Mouse (Mus musculus) kidney, postnatal 25 days (tissue): ENCODE data around the gene Sephs1.

ENCODE experiments used
- DNase-seq, 2 experiments: peaks; one replicate each; pipeline ENCODE4 v3.0.0; 2021; ENCODE audit warnings: mixed read lengths in 2 of 2

The Sephs1 gene

GRCm38 (mm10) chr2:4881350-4882248, at the start of gene Sephs1:
TSS of gene Sephs1 (plus strand) at chr2:4881564.
- DNase-seq = peak; percentile 87 to 95

GRCm38 (mm10) chr2:4832166-4832565, 49.2 kb upstream of the Sephs1 start:
- DNase-seq = no peak

DNA sequence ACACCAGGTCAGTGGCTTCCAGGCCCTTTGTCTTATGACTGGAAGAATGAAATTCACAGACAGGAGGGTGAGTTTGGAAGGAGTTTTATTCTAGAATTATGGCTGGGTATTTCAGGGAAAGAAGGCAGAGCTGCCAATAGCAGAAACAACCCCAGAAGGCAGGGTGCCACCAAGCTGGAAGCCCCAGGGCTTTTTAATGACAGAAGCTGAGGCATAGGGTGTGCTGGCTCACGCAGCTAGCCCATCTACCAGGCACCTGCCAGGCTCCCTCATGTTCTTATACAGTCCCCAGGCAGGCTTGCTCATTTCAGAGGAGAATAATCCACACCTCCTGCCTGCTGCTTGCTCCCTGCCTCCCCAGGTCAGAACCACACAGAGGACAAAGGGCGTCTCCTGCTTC, 31.9 kb upstream of the Sephs1 start:
- DNase-seq = peak; percentile 11 to 53

DNA sequence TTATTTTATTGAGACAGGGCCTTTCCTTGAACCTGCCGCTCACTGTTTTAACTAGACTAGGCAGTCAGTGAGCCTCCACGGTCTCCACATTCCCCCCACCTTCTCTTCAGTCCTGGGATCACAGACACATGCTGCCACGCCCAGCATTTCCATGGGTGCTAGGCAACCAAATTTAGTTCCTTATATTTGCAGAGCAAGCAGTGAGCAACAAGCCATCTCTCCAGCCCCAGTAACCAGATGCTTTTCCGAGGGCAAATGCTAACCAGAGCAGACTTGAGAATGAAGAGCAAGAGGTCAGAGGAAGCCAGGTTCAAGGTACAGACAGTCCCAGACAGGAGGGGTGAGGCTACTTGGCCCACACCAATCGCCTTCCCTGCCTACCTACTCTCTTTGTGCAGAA, 24.2 kb upstream of the Sephs1 start:
- DNase-seq = peak; percentile 36 to 75

DNA sequence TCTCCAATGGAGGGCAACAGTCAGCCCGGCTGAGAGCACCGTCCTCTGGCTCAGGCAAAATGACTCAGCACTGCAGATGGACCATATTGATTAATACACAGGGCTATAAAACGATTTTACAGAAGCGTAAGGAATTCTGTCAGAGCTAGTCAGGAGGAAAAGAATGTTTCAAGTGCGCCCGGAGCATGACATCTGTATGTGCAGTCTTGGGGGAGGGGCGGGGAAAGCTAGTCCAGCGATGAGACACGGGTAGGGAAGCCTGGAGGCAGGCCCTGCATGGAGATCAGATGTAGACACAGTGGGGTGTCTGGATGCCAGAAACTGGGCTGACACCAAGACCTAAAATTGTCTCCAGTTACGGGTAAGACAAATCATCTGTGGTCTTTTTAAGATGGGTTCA, 23.2 kb upstream of the Sephs1 start:
- DNase-seq = no peak

- peak; percentile 58 to 87 for DNase-seq
Measured at GRCm38 (mm10) chr2:4864008-4864816, 17.2 kb upstream of the Sephs1 start.

DNA sequence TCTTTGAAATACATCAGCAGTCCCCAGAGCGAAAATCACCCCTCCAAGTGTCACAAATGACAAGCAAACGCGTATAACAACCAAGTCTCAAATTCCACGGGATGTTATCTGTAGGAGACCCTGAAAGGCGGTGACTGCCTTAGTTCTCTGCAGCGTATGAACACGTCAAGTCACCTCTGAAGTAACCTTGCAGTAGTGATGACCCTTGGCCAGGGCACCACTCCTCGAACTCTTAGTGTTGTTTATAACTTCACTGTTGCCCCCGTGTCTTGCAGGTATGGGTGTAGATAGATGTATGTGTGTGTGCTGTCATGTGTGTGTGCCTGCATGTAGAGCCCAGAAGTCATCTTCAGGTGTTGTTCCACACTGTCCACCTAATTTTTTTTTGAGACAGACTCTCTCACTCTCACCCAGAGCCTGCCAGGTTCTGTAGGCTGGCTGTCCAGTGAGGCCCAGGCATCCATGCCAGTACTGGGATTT, 16.5 kb upstream of the Sephs1 start:
- no peak for DNase-seq

- DNase-seq = no peak
Measured at GRCm38 (mm10) chr2:4868028-4868725, 13.2 kb upstream of the Sephs1 start.

DNA sequence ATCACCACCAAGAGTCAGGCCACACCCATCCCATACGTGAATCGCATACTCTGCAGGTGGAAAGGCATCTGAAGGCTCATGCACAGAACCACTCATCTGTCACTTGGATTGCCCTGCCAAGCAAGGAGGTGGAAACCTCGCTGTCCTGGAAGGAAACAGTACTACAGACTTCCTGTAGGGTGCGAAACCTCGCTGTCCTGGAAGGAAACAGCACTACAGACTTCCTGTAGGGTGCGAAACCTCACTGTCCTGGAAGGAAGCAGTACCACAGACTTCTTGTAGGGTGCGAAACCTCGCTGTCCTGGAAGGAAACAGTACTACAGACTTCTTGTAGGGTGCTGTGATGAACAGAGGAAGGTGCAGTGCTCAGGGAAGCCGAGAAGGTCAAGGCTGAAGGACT, 8.6 kb upstream of the Sephs1 start:
- DNase-seq = no peak

DNA sequence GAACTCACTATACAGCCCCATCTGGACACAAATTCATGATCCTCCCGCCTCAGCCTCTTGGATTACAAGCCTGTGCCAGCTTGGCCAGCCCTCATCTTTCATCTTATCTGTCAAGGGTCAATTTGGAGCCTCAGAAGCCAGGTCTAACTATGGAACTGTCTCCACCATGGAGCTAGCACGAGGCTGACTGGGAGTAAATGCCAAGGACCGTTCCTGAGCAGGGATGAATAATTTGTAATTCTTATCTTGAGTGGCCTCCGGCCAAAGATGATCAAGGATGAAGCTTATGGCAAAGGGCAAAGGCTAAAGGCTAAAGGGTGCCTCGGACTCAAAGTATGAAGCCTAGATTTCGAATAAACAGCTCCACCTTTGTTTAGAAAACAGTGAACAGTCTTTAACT, 8.0 kb upstream of the Sephs1 start:
- DNase-seq = no peak

DNA sequence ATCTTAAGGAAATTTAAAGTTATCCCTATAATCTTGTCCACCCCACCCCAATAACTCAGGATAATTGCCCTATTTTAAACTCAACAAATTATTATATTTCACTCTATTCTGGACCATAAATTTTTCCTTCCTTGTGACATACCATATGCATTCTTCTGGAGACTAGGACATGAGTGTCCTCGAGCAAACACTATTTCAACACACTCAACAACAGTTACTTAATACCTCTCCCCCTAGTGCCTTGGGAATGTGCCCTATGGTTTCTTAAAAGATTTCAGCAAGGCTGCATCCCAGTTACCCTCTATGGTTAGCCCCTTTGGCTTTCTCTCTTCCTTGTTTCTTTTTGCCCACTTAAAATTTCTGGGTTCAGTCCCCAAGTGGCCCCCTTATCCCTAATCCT, 6.3 kb upstream of the Sephs1 start:
- DNase-seq = no peak

DNA sequence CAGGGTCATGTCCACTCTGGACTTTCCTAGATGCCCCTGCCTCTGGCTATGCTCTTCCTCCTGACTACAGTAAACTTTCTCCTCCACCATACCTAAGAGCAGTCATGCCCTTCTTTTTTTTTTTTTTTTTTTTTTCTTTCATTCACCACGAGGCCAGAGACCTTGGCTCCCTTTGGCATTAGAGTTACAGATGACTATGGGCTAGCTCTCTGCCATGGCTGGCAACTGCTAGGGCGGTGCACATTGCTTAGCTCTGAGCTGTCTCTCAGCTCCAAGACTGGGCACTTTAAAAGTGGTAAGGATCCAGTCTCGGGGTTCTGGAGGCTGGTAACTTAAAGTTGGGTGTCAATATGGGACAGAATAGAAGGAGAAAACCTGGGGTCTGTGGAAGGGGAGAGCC, 5.2 kb upstream of the Sephs1 start:
- DNase-seq = no peak

DNA sequence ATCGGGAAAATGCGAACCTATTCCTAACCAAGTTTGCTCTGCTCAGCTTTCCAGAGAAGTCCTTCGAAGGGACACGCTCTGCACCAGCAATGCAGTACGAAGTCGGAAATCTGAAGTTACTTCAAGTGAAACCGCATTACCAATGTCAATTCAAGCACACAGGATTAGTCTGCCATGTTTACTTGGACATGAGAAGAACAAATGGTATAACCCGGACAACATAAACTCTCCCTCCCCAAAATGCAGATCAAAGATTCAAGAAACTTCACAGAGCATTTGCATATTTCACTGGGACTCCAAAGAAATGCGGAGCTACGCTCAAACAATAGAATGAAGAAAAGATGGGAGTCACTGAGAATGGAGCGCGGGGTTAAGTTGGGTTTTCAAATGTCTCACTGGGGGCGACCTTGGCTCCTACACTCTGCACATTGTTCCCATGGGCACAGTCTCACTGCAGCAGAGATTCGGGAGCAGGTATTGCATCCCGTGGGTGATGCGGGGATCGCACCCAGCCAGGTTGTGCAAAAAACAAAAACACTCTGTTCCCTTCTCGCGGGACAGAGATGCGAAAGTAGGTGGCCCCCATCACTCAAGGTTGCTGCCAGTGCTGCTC, 521 bp upstream of the Sephs1 start:
- peak in 1 of 2 experiments; percentile 17 for DNase-seq

- peak; percentile 82 to 83 for DNase-seq
Measured at GRCm38 (mm10) chr2:4882249-4882791, 956 bp downstream of the Sephs1 start.

DNA sequence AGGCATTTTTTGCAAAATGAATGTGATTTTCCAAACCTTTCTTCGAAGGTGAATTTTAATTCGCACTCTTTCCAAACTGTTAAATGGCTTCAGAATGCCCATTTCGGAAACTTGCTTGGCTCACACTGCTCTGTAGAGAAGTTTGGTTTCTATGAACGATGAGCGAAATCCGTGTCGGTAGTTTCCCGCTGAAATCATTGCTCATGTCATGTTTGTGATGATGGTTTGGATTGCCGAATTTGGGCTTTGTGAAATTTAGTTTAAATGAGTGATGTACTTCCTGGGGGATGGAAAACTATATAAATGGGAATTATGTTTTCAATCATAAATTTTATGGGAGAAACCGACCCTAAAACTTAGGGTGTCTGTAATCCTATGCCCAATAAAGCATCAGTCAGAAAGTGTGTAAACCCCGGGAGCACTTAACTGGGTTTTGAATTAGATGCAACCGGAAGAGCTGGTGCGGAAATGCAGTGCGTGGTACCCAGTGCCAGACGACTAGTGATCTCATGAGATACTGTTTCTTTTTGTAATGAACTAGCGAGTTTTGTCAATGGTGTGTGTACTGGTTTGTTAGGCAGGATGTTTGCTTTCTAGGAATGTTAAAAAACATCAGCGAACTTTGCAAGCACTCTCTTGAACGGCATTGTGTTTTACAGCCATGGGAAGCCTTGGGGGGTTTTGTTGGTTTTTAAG, 1.8 kb downstream of the Sephs1 start:
- DNase-seq = no peak

DNA sequence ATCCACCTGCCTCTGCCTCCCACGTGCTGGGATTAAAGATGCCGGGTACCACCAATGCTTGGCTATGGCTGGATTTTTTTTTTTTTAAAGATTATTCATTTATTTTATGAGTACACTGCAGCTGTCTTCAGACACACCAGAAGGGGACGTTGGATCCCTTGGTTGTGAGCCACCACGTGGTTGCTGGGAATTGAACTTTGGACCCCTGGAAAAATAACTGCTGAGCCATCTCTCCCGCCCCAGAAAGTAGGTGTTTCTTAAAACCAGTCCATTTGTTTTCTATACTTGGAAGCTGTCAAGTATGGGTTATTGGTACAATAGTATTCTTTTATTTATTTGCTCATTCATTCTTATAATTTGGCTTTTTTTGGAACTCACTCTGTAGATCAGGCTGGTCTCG, 5.5 kb downstream of the Sephs1 start:
- peak; percentile 55 to 60 for DNase-seq

- no peak for DNase-seq
Measured at GRCm38 (mm10) chr2:4895598-4895997, 14.2 kb downstream of the Sephs1 start.

DNA sequence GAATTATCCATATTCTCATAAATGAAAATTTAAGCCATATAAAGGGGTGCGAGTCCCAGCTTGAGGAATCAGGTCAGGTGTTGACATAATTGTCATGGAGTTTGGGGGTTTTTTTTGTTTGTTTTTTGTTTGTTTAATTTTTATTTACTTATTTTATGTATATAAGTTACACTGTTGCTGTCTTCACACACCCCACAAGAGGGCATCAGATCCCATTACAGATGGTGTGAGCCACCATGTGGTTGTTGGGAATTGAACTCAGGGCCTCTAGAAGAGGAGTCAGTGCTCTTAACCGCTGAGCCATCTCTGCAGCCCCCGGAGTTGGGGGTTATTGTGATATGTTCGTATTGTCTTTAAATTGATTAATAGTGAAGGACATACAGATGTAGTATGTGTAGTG, 15.6 kb downstream of the Sephs1 start:
- no peak for DNase-seq

- DNase-seq = peak; percentile 43 to 67
Measured at GRCm38 (mm10) chr2:4900624-4901023, 19.3 kb downstream of the Sephs1 start.

DNA sequence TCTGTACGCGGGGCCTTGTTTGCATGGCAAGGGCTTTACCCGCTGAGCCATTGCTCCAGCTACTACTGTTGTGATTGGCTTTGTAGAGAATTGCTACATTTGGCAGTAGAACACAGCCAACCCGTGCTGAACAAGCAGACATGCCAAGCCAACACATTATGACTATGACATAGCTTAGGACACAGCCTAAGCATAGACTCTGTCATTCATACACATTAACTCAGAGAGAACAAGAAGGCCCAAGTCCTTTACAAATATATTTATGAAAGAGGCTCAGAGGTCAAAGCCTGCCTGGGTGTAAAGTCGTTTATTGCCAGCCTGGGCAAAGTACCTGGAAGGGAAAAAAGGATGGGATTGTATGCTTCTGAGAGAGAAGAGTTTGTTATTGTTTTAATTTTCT, 21.0 kb downstream of the Sephs1 start:
- no peak for DNase-seq

- DNase-seq = peak in 1 of 2 experiments; percentile 10
Measured at GRCm38 (mm10) chr2:4907120-4907519, 25.8 kb downstream of the Sephs1 start.

DNA sequence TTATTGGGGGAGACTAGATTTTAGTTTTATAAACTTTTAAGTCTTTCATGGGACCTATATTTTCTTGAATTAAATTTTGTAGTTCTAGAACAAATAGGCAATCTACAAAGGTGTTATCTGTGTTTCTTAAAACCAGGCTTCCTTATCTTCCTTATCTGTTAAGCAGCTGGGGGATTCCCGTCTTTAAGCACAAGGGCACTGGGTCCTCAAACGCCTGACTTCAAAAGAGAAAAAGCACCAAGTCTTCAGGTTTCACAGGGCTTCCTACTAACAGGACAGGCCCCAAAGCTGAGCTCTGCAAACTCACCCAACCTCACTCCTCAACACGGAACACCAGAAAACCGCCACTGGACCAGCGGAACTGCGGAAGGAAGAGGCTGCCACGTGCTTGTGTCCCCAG, 26.6 kb downstream of the Sephs1 start:
- no peak for DNase-seq
